Mouse (Mus musculus): ENCODE data around the gene Gm49384.

DNA sequence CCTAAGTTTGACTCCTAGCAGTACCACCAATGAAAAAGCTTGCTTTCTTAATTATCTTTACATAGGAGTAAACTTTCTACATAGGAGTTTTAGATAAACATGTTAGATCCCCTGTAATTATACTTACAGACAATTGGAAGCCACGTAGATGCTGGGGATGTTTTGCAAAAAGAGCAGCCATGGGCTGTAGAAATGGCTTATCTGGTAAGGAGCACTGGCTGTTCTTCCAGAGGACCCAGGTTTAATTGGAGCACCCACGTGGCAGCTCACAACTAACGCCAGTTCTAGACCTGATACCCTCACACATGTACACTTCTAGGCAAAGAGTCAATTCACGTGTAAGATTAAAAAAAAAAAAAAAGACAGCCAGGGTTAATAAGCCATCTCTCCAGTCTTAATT is 22.3 kb downstream of the Gm49384 start:
- TF ChIP-seq CTCF (IDR thresholded peaks at IDR 0.05; ENCODE audit: borderline replicate concordance, extremely low read depth, insufficient read depth, insufficient read length), result no peak
- TF ChIP-seq POLR2A (IDR thresholded peaks at IDR 0.05; ENCODE audit: borderline replicate concordance, extremely low read depth, insufficient read depth, insufficient read length, poor library complexity, severe bottlenecking), result no peak

Measured in brain, embryonic 14.5 days (tissue).